Mouse (Mus musculus) spleen, postnatal 10 days (tissue): ENCODE data around the gene Ttll5.
A peak's percentile ranks its signal among the peaks of the same experiment; 100 is the strongest.

Experiments
- DNase-seq, 2 experiments: peaks; one replicate each; pipeline ENCODE4 v3.0.0; 2021 to 2022; ENCODE audit warnings: low spot score in 2 of 2

The Ttll5 gene

DNA sequence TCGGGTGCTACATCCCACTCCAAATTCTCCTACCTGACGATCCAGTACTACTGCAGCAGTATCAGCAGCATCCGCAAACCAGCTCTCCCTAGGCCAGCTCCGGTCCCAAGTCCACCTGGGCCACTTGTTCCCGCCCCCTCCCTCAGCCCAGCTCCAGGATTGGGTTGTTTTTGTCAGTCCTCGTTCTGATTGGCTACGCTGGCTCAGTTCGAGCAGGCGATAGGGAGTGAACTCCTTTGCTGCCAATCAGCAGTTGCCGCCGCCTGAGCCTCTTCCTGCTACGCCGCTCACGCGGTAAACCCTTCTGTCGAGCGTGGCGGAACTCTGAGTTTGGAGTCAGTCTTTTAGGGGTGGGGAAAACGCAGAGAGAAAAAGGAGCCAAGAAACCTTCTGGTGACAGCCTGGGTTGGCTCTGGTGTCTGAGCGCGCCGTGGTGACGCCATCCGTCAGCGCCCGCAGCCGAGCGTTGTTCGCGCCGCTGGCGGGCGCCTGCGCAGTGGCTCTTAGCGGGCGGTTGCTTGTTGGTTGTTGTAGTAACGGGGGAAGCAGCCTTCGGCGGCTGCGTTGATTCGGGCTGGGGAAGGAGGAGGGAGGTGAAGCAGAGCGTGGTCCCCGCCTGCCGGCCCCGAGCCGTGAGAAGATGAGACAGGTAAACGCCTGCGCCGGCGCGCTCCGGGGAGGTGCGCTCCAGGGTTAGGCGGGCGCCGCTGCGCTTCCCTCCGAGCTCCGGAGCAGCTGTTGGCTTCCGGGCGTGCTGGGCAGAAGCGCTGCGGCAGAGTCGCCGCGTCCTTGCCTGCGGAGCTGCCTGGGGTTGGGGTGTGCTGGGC is at the start of gene Ttll5, which contains the start of gene Erg28:
Ttll5 (plus strand) TSS at position 222 of the 827 bp plus-strand sequence.
Erg28 (minus strand) TSS at position 113 of the 827 bp plus-strand sequence.
- peak; percentile 94 to 96 for DNase-seq

DNA sequence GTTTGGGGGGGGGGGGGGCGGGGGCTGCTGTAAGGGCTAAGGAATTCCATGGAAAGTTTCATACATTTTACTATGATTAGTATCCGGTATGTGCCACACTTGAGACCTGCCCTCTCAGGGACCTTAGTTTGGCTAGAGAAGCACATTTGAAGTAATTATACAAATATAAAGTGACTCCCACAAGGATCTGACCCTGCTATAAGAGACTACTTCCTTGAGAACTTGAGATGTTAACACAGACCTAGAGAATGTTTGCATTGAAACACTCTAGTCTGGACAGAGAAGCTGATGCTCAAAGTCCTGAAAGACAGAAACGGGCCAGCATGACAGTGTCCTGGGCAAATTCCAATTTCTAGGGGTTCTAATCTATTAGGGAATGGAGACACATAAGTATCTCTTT is 45.5 kb upstream of the Ttll5 start:
- DNase-seq: no peak

DNA sequence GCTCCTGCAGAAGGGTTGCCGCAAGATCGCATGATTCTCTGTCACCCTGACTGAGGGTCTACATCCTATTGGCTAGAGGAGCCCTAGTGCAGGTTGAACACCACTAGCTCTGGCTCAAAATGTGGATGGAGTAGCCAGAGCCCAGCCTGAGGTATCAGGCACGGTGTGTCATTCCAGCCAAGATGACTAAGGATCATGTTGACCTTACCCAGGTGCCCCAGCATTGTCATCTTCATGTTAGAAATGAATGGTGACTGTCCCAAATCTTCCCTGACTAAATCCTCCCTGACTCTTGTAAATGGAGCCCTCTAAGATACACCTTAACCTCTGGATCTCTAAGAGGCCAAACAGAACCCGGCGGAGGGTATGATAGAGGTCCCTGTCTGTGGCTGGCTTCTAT is 44.8 kb upstream of the Ttll5 start:
- no peak for DNase-seq

DNA sequence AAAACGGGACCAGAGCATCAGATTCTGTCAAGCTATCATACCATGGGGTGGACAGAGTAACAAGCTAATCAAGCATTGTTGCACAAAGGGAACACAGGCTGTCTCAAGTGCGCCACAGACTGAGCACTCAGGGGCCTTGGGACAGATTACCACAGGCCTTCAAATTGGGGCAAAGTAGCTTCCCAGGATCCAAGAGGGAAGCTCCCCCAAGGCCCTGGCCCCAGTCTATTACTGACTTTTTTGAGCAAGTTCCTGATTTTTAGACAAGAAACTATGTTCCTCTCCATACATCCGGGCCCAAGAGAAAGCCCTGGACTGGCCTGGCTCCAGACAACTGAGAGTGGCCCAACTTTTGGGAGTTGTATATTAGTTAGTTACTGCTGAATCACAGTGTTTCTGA is 42.9 kb upstream of the Ttll5 start:
- DNase-seq: no peak

GRCm38 (mm10) chr12:85784916-85785815 is 39.3 kb upstream of the Ttll5 start:
- no peak for DNase-seq

GRCm38 (mm10) chr12:85792158-85792557 is 32.3 kb upstream of the Ttll5 start:
- no peak for DNase-seq

DNA sequence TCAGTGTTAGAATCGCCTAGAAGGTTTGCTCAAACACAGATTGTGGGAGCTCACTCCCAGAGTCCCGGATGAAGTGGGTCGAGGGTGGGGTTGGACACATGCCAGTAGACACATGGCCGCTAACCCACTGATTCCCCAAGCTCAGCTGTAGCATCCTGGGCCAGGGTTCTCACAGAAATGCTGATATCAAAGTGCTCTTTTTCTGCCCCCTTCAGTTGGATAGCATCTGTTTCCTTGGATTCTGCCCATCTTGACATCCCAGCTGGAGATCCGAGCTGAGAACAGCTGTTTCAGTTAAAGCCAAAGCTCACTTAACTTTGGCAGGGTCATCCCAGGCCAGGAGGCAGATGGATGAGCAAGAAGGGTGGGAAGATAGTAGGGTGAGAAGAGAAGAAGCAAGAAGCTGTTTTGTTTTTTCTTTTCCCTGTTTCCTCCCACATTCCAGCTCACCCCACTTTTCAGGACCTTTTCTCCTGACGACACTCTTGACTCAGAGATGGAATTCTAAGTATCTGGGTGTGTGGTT is 31.6 kb upstream of the Ttll5 start:
- no peak for DNase-seq

DNA sequence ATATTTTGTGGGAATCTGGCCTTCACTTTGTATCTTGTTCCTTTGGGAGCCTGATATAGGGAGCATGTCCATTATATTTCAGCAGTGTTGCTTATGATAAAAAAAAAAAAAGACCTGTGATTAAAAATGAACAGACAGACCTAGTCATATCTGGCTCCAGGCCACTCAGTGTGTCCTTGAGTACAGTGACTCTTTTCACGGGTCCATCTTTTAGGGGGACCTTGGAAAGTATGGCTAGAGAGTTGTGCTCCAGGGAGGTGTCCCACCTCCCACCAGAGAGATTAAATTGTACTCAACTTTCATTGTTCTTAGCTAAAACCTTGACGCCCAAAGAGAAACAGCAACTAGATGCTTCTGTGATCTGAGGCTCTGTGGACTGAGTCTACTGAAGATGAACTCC is 30.4 kb upstream of the Ttll5 start:
- DNase-seq: no peak

DNA sequence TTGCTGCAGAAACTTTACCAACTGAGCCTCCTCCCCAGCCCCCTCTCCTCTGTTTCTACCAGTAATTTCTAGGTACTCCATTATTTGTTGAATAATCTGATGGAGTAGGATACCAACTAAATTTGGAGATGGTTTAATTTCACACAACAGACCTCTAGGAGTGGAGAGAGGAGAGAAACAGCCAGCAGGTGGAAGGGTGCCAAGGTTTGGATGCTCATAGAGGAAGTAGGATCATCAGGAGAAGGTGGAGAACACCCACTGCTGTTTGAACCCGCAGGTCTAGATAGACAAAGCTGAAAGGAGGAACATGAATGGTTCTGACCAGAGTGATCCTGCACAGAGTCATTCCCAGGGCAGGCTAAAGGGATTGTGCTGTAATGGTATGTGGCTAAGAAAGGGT is 28.9 kb upstream of the Ttll5 start:
- DNase-seq: no peak

DNA sequence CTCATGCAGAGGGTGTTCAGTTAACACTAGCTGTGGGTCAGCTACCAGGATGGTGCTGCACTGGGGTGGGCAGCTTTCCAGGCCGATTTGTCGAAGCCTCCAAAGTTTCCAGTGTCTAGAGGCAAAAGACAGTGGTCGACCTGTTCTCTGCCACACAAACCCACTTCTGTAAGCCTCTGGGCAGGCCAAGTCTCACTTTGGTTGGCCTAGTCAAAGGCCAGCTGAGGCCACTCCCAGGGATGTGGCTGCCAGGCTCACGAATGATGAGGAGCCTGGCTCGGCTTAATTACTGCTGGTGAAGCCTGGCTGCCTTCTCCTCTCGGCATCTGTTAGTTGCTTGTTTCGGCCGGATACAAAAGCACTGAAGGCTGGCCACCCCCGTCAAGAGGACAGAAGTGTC is 24.4 kb upstream of the Ttll5 start:
- no peak for DNase-seq

DNA sequence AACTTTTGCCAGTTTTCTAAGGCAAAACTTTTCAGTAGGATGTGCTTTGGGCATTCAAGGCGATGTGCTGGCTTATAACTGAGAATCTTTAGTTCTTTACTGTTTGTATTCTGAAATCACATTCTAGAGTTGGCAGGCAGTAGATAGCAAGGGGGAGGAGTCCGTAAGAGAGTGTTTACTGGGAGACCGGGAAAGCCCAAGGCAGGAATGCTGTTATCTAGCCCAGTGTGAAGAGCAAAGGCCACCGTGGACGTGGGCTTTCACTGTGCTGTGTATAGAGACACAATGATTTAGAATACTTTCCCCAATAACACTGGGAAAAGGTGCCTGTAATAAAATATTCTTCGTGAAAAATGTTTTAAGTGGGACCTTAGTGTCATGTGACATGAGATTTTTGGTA is 14.7 kb upstream of the Ttll5 start:
- no peak for DNase-seq

DNA sequence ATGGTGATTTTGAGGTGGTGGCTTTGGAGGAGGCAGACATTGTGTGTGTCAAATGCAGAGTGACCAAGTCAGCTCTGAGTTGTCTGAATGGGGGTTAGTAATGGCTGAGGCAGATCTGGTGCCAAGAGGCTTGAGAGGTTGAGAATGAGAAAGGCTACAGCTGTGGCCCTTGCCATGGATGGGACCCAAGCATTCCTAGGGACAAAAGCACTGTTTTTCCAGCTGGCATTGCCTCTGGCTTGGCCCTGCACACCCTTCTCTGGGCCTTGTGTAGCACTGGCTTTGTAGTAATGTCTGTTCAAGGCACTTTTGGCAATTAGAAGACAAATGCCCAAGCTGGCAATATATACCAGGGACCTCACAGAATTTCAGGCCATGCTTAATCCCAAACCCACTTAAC is 13.5 kb upstream of the Ttll5 start:
- no peak for DNase-seq

DNA sequence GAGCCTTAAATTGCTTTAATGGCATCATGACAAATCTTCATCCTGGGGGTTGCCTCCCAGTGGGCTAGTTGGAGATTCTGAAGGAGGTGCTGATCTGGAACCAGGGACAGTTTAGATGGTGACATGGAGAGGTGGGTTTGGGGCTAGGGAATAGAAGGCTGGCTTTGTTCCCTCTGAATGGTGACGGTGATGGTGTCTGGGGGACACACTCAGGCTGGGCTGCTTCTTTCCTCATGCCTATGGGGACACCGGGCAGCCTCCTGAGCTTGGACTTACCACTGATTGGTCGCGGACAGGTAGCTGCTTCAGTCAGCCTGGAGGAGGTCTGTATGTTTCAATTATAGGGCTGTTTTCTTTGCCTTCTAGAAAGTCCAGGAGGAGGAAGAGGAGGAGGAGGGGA is 12.8 kb upstream of the Ttll5 start:
- DNase-seq: no peak

DNA sequence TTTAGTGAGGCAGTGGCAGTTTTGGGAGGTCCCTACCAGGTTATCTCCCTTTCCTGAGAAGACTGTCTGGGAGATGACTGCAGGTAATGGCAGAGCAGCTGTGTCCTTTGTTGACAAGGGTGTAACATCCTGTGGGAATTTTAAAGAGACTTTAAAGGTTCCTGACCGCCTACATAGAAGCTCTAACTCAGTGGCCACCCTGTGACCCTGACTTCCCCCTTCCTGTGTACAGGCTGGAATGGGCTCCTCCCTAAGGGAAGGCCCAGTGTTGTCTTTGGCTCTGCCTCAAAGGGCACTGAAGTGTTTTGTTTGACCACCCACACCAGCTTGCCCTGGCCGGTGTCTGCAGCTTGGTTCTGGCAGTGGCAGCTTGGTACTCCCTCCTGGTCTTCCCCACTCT is 10.9 kb upstream of the Ttll5 start:
- no peak for DNase-seq

- no peak for DNase-seq
Observed at GRCm38 (mm10) chr12:85822051-85822450, 2.4 kb upstream of the Ttll5 start.

GRCm38 (mm10) chr12:85825361-85825760 is 902 bp downstream of the Ttll5 start:
- no peak for DNase-seq

DNA sequence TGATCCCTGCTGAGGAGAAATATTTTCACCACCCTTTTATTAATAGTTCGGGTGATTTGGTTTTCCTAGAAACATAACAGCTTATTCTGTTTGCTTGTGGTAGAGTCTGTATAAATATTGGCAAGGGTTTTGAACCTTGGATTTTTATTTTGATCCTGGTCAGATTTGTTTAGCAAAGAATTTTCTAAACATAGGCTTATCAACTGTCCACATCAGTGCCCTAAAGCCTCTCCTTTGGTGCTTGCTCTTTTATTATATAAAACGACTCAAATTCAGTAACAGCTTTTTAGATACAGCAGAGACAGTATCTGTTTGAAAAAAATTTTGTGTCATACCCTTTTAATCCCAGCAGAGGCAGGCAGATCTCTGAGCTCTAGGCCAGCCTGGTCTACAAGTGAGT is 1.4 kb downstream of the Ttll5 start:
- DNase-seq: no peak

- no peak for DNase-seq
Observed at GRCm38 (mm10) chr12:85828856-85829255, 4.4 kb downstream of the Ttll5 start.

DNA sequence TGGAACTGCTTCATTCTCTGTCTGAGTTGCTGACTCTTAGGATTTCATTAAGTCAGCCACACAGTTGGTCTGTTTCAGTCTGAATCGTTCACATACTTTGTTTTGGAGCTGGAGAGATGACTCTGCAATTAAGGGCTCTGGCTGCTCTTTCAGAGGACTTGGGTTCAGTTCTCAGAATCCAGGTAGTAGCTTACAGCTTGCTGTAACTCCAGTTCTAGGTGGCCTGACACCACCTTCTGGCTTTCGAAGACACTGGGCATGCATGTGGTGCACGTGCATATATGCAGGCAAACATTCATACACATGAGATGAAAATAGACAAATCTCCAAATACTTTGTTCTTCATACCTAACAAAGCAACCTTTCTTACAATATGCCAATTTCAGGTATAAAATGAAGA is 5.4 kb downstream of the Ttll5 start:
- no peak for DNase-seq

DNA sequence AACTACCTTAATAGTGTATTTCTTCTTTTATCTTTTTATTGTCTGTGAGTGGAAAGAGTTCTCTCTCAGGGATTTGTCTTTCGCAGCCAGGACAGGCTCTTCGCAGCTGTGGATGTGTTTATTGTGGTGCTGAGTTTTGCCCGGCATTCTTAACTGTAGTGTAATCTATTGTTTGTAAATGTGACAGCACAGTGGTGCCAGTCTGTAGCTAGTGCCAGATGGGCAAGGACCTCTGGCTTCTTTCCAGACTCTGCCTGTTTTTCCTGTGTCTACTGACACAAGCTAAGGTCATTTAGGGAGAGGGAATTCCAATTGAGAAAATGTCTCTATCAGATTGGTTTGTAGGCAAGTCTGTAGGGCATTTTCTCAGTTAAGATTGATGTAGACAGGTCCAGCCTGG is 6.2 kb downstream of the Ttll5 start:
- no peak for DNase-seq

GRCm38 (mm10) chr12:85834543-85834942 is 10.1 kb downstream of the Ttll5 start:
- DNase-seq: no peak

DNA sequence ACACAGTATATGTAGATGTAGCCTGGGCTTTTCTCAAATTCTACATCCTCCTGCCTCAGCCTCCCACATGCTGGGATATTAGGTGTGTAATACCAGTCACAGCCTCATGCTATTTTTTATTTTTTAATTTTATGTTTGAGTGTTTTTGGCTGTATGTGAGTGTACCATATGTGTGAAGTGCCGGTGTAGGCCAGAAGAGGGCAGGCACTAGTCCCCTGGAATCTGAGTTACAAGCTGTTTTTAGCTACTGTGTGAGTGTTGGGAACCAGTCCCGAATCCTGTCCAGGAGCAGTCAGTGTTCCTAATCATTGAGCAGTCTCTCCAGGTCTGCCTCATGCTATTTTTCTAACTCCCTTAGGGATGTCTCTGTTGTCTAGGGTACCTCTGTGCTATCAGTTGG is 13.3 kb downstream of the Ttll5 start:
- no peak for DNase-seq
